Mouse (Mus musculus) bone marrow macrophage, adult 2 months (primary cell): Measurements from ENCODE around the gene Tiam1.

Experiments used
- CTCF ChIP-seq: IDR thresholded peaks from 2 replicates; pipeline ENCODE4 v1.5.1; 2012; ENCODE audit warnings: low read depth, mild to moderate bottlenecking, low read length, moderate library complexity
- POLR2A ChIP-seq: IDR thresholded peaks from 2 replicates; pipeline ENCODE4 v1.6.1; 2012; ENCODE audit warnings: mild to moderate bottlenecking, low read depth, low read length, borderline replicate concordance

- no peak for TF ChIP-seq POLR2A
- no peak for TF ChIP-seq CTCF
Measured at GRCm38 (mm10) chr16:89762096-89762495, 381.5 kb downstream of the Tiam1 start.
